9 mouse cellular contexts compared by ENCODE assay signal in genomic region chr4:125850300-125850699, GRCm38 (mm10).
DNase-seq lines count a peak whose midpoint lies in the region; ATAC-seq and TF ChIP-seq lines count a peak whose summit lies in the region.
"Had no signal": no experiment of that assay in that cellular context is flagged by ENCODE, and none has a peak within 500 bp of the region (broad histone marks: within the 10 kb centered on the region; RNA-seq: fewer than 3 reads in every experiment).

No protein-coding gene starts in this region.

- no peaks in the 10 kb centered on the region for H3K9me3 ChIP-seq in forebrain, embryonic 11.5 days (ENCODE audit: control insufficient read depth, low read length)
- H3K9me3 ChIP-seq in forebrain, embryonic 13.5 days (replicated peaks), result no peaks in the 10 kb centered on the region
- H3K9me3 ChIP-seq in neural tube, embryonic 15.5 days (replicated peaks), result no peaks in the 10 kb centered on the region
- H3K9me3 ChIP-seq: midbrain, embryonic 12.5 days had no signal

- H3K4me3 ChIP-seq in forebrain, embryonic 11.5 days (ENCODE audit: low read depth, low read length), result no peak overlapping the region
- H3K4me3 ChIP-seq in forebrain, embryonic 13.5 days, result no peak overlapping the region
- H3K4me3 ChIP-seq in neural tube, embryonic 15.5 days (replicated peaks), result no peak overlapping the region
- H3K4me3 ChIP-seq in testis, adult 2 months (ENCODE audit: control insufficient read depth, low read depth, low read length), result no peak overlapping the region
- H3K4me3 ChIP-seq: midbrain, embryonic 12.5 days had no signal

- no peak for ATAC-seq in forebrain, embryonic 11.5 days (replicated peaks; ENCODE audit: low FRiP score)
- ATAC-seq in forebrain, embryonic 13.5 days, result no peak
- ATAC-seq in neural tube, embryonic 15.5 days (ENCODE audit: low FRiP score), result no peak

- H3K9ac ChIP-seq in forebrain, embryonic 11.5 days (ENCODE audit: low read length), result no peak overlapping the region
- H3K9ac ChIP-seq in forebrain, embryonic 13.5 days, result no peak overlapping the region
- no peak overlapping the region for H3K9ac ChIP-seq in neural tube, embryonic 15.5 days (replicated peaks)
- H3K9ac ChIP-seq: midbrain, embryonic 12.5 days had no signal

- WGBS in forebrain, embryonic 11.5 days, result 7% methylated on average over 4 of the region's 4 CpGs
- WGBS in forebrain, embryonic 13.5 days, result 4% methylated on average over 4 of the region's 4 CpGs
- WGBS in neural tube, embryonic 15.5 days, result 8% methylated on average over 4 of the region's 4 CpGs

- peak; percentile 81 for DNase-seq in forebrain, embryonic 11.5 days (ENCODE audit: low spot score)
- DNase-seq in neural tube, embryonic 10.5 days (ENCODE audit: extremely low spot score, low spot score), result peak; percentile 55
- peak; percentile 63 to 68 for DNase-seq in cerebellum, postnatal 36 days
- peak; percentile 18 to 80 for DNase-seq in kidney, postnatal 36 days
- peak; percentile 3 for DNase-seq in lung, postnatal 25 days (ENCODE audit: low spot score)

- H3K4me1 ChIP-seq in forebrain, embryonic 11.5 days (replicated peaks; ENCODE audit: control insufficient read depth, insufficient read depth, low read length), result no peaks in the 10 kb centered on the region
- peaks cover 10% of the 10 kb centered on the region for H3K4me1 ChIP-seq in forebrain, embryonic 13.5 days
- H3K4me1 ChIP-seq in neural tube, embryonic 15.5 days, result peaks cover 14% of the 10 kb centered on the region
- H3K4me1 ChIP-seq in testis, adult 2 months (ENCODE audit: control insufficient read depth, insufficient read depth, low read length), result peaks cover 3% of the 10 kb centered on the region

- H3K4me2 ChIP-seq in forebrain, embryonic 11.5 days (ENCODE audit: low read depth, low read length, severe bottlenecking), result no peak overlapping the region
- H3K4me2 ChIP-seq in forebrain, embryonic 13.5 days, result no peak overlapping the region
- no peak overlapping the region for H3K4me2 ChIP-seq in neural tube, embryonic 15.5 days
- H3K4me2 ChIP-seq: midbrain, embryonic 12.5 days had no signal

- H3K27me3 ChIP-seq in forebrain, embryonic 11.5 days (ENCODE audit: control insufficient read depth, insufficient read depth, low read length), result no peaks in the 10 kb centered on the region; the same call in 1 of the 2 replicates
- no peaks in the 10 kb centered on the region; the same call in 1 of the 2 replicates for H3K27me3 ChIP-seq in forebrain, embryonic 13.5 days
- peaks cover 4% of the 10 kb centered on the region; the same call in 1 of the 2 replicates for H3K27me3 ChIP-seq in neural tube, embryonic 15.5 days (replicated peaks)
- H3K27me3 ChIP-seq in testis, adult 2 months (ENCODE audit: control insufficient read depth, insufficient read depth, low read length), result no peaks in the 10 kb centered on the region

- H3K36me3 ChIP-seq in forebrain, embryonic 11.5 days (ENCODE audit: control insufficient read depth, insufficient read depth, low read length), result no peaks in the 10 kb centered on the region
- H3K36me3 ChIP-seq in forebrain, embryonic 13.5 days (ENCODE audit: poor library complexity, severe bottlenecking), result no peaks in the 10 kb centered on the region
- H3K36me3 ChIP-seq in neural tube, embryonic 15.5 days, result no peaks in the 10 kb centered on the region
- H3K36me3 ChIP-seq in testis, adult 2 months (ENCODE audit: control insufficient read depth, insufficient read depth, low read length), result no peaks in the 10 kb centered on the region
- H3K36me3 ChIP-seq: midbrain, embryonic 12.5 days had no signal

- no peak for TF ChIP-seq POLR2A in testis, adult 2 months (IDR thresholded peaks at IDR 0.05; ENCODE audit: control insufficient read depth, low read depth, low read length)

- no peak overlapping the region for H3K27ac ChIP-seq in forebrain, embryonic 11.5 days (ENCODE audit: low read depth, low read length)
- no peak overlapping the region for H3K27ac ChIP-seq in forebrain, embryonic 13.5 days
- H3K27ac ChIP-seq in neural tube, embryonic 15.5 days (replicated peaks), result no peak overlapping the region
- no peak overlapping the region for H3K27ac ChIP-seq in testis, adult 2 months (ENCODE audit: control insufficient read depth, insufficient read depth, low read depth, low read length)

- TF ChIP-seq CTCF in testis, adult 2 months (IDR thresholded peaks at IDR 0.05; ENCODE audit: control insufficient read depth, insufficient read depth, insufficient replicate concordance, low read depth, low read length), result peak; percentile 47; the same call in 1 of the 2 replicates

Comparison
In these comparisons a context has a peak if more than half of its experiments do, and no peak if none do; other contexts are left out.
1. DNase-seq: peak in every context shown above with its lines; median percentile 81 in forebrain, embryonic 11.5 days; 66 in cerebellum, postnatal 36 days; 55 in neural tube, embryonic 10.5 days; 49 in kidney, postnatal 36 days; 3 in lung, postnatal 25 days.